Mouse (Mus musculus): Measurements from ENCODE around the gene Dctn2. TPM values are rescaled to one million over a fixed set of nuclear protein-coding genes. Genes with fewer than 3 reads are reported as not detected.

The Dctn2 gene
- polyA plus RNA-seq, 1 experiment from 2014 or later = 174 TPM

GRCm38 (mm10) chr10:127289573-127290191 is 23.5 kb downstream of the Dctn2 start:
- no peaks in the 10 kb centered on the region for H3K9me3 ChIP-seq
- H3K27me3 ChIP-seq = no peaks in the 10 kb centered on the region
- peak overlapping the region; percentile 71 for H3K4me3 ChIP-seq (replicated peaks)
- H3K4me2 ChIP-seq = peak overlapping the region; percentile 92
- ATAC-seq (ENCODE audit: insufficient number of reproducible peaks, insufficient read depth, low FRiP score, low TSS enrichment, low read depth) = no peak; the same call in 1 of the 2 replicates
- peaks cover 56% of the 10 kb centered on the region for H3K36me3 ChIP-seq
- H3K9ac ChIP-seq (replicated peaks) = peak overlapping the region; percentile 80; the same call in 1 of the 2 replicates
- H3K27ac ChIP-seq = peak overlapping the region; percentile 98
- WGBS = 1% methylated on average over 15 of the region's 15 CpGs
- peaks cover 60% of the 10 kb centered on the region for H3K4me1 ChIP-seq (replicated peaks)

GRCm38 (mm10) chr10:127290307-127290929 is 24.2 kb downstream of the Dctn2 start:
- under 1% methylated on average over 46 of the region's 47 CpGs for WGBS
- H3K27ac ChIP-seq = peak overlapping the region; percentile 98
- peak overlapping the region; percentile 63 for H3K9ac ChIP-seq (replicated peaks)
- H3K9me3 ChIP-seq = no peaks in the 10 kb centered on the region
- H3K4me3 ChIP-seq (replicated peaks) = peak overlapping the region; percentile 71
- H3K36me3 ChIP-seq = peaks cover 56% of the 10 kb centered on the region
- peaks cover 53% of the 10 kb centered on the region for H3K4me1 ChIP-seq (replicated peaks)
- ATAC-seq (ENCODE audit: insufficient number of reproducible peaks, insufficient read depth, low FRiP score, low TSS enrichment, low read depth) = peak; percentile 87
- H3K4me2 ChIP-seq = peak overlapping the region; percentile 92
- no peaks in the 10 kb centered on the region for H3K27me3 ChIP-seq

GRCm38 (mm10) chr10:127290930-127291880 is 25.0 kb downstream of the Dctn2 start:
- H3K36me3 ChIP-seq = peaks cover 56% of the 10 kb centered on the region
- WGBS = 4% methylated on average over 19 of the region's 19 CpGs
- H3K4me1 ChIP-seq (replicated peaks) = peaks cover 45% of the 10 kb centered on the region

GRCm38 (mm10) chr10:127291881-127292638 is 25.9 kb downstream of the Dctn2 start:
- peaks cover 56% of the 10 kb centered on the region for H3K36me3 ChIP-seq
- peaks cover 37% of the 10 kb centered on the region for H3K4me1 ChIP-seq (replicated peaks)
- WGBS = 50% methylated on average over 5 of the region's 5 CpGs
- H3K9me3 ChIP-seq = no peaks in the 10 kb centered on the region
- no peak for ATAC-seq (ENCODE audit: insufficient number of reproducible peaks, insufficient read depth, low FRiP score, low TSS enrichment, low read depth)
- H3K4me3 ChIP-seq (replicated peaks) = peak overlapping the region; percentile 71
- H3K27me3 ChIP-seq = no peaks in the 10 kb centered on the region
- H3K9ac ChIP-seq (replicated peaks) = peak overlapping the region; percentile 63
- peak overlapping the region; percentile 98; the same call in 1 of the 2 replicates for H3K27ac ChIP-seq
- H3K4me2 ChIP-seq = peak overlapping the region; percentile 92

More at GRCm38 (mm10) chr10:127290930-127291880, 25.0 kb downstream of the Dctn2 start:
- Histone ChIP-seq H3K27ac (peak overlapping the region; percentile 98), H3K9me3 (no peaks in the 10 kb centered on the region), H3K4me2 (peak overlapping the region; percentile 92), H3K4me3 (replicated peaks) (peak overlapping the region; percentile 71), H3K9ac (replicated peaks) (peak overlapping the region; percentile 63), H3K27me3 (no peaks in the 10 kb centered on the region)
- peak; percentile 61 for ATAC-seq (ENCODE audit: insufficient number of reproducible peaks, insufficient read depth, low FRiP score, low TSS enrichment, low read depth)

GRCm38 (mm10) chr10:127292987-127293538 is 26.9 kb downstream of the Dctn2 start:
- Histone ChIP-seq H3K4me3 (replicated peaks) (no peak overlapping the region), H3K27ac (no peak overlapping the region), H3K9ac (replicated peaks) (no peak overlapping the region; the same call in 1 of the 2 replicates), H3K4me2 (no peak overlapping the region), H3K36me3 (peaks cover 61% of the 10 kb centered on the region), H3K9me3 (no peaks in the 10 kb centered on the region), H3K4me1 (replicated peaks) (peaks cover 27% of the 10 kb centered on the region), H3K27me3 (no peaks in the 10 kb centered on the region)
- no peak for ATAC-seq (ENCODE audit: insufficient number of reproducible peaks, insufficient read depth, low FRiP score, low TSS enrichment, low read depth)
- WGBS = 85% methylated on average over 6 of the region's 6 CpGs

GRCm38 (mm10) chr10:127293590-127294113 is 27.5 kb downstream of the Dctn2 start:
- no peak overlapping the region for H3K27ac ChIP-seq
- no peak overlapping the region for H3K9ac ChIP-seq (replicated peaks)
- peaks cover 66% of the 10 kb centered on the region for H3K36me3 ChIP-seq
- no peak overlapping the region for H3K4me2 ChIP-seq
- H3K4me3 ChIP-seq (replicated peaks) = no peak overlapping the region
- peaks cover 27% of the 10 kb centered on the region for H3K4me1 ChIP-seq (replicated peaks)
- no peak for ATAC-seq (ENCODE audit: insufficient number of reproducible peaks, insufficient read depth, low FRiP score, low TSS enrichment, low read depth)
- whole genome bisulfite sequencing = 88% methylated on average over 3 of the region's 3 CpGs
- no peaks in the 10 kb centered on the region for H3K9me3 ChIP-seq
- no peaks in the 10 kb centered on the region for H3K27me3 ChIP-seq

- peaks cover 80% of the 10 kb centered on the region for H3K36me3 ChIP-seq
- H3K4me1 ChIP-seq (replicated peaks) = peaks cover 17% of the 10 kb centered on the region
- ATAC-seq (ENCODE audit: insufficient number of reproducible peaks, insufficient read depth, low FRiP score, low TSS enrichment, low read depth) = no peak
- no peak overlapping the region for H3K4me3 ChIP-seq (replicated peaks)
- no peaks in the 10 kb centered on the region for H3K9me3 ChIP-seq
- no peak overlapping the region for H3K27ac ChIP-seq
- 89% methylated on average over 10 of the region's 10 CpGs for WGBS
- no peak overlapping the region for H3K9ac ChIP-seq (replicated peaks)
- no peaks in the 10 kb centered on the region for H3K27me3 ChIP-seq
- no peak overlapping the region for H3K4me2 ChIP-seq
These were observed 28.8 kb downstream of the Dctn2 start for GRCm38 (mm10) chr10:127294895-127295510.

- peaks cover 17% of the 10 kb centered on the region for H3K4me1 ChIP-seq (replicated peaks)
- no peak overlapping the region for H3K27ac ChIP-seq
- H3K4me3 ChIP-seq (replicated peaks) = no peak overlapping the region
- no peak for ATAC-seq (ENCODE audit: insufficient number of reproducible peaks, insufficient read depth, low FRiP score, low TSS enrichment, low read depth)
- H3K27me3 ChIP-seq = no peaks in the 10 kb centered on the region
- H3K36me3 ChIP-seq = peaks cover 92% of the 10 kb centered on the region
- H3K9me3 ChIP-seq = no peaks in the 10 kb centered on the region
- 92% methylated on average over 24 of the region's 24 CpGs for WGBS
- no peak overlapping the region for H3K4me2 ChIP-seq
- no peak overlapping the region for H3K9ac ChIP-seq (replicated peaks)
These were observed 30.0 kb downstream of the Dctn2 start for GRCm38 (mm10) chr10:127295986-127296794.

- no peak overlapping the region for H3K4me3 ChIP-seq (replicated peaks)
- no peak overlapping the region for H3K9ac ChIP-seq (replicated peaks)
- H3K9me3 ChIP-seq = no peaks in the 10 kb centered on the region
- 93% methylated on average over 16 of the region's 16 CpGs for WGBS
- H3K4me2 ChIP-seq = no peak overlapping the region
- peaks cover 99% of the 10 kb centered on the region for H3K36me3 ChIP-seq
- H3K4me1 ChIP-seq (replicated peaks) = peaks cover 8% of the 10 kb centered on the region
- no peaks in the 10 kb centered on the region for H3K27me3 ChIP-seq
- H3K27ac ChIP-seq = no peak overlapping the region
- ATAC-seq (ENCODE audit: insufficient number of reproducible peaks, insufficient read depth, low FRiP score, low TSS enrichment, low read depth) = no peak
These were observed 31.1 kb downstream of the Dctn2 start for GRCm38 (mm10) chr10:127297015-127297871.
